Comparison of ENCODE assay signal across 19 mouse cellular contexts in the genomic region with DNA sequence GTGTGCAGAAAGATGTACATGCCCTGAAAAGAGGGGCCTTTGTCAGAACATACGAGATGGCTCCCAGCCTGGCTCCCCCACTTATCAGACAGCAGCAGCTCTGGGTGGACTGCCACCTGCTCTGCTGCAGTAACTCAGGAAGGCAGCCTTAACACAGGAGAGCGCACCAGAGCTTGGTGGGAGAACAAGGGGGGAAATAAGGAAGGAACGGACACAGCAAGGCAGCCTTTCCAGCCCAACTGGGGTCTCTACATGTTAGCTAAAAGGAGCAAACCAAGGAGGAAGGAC. TPM values are rescaled to one million over a fixed set of nuclear protein-coding genes. Genes with fewer than 3 reads are reported as not detected.
A peak's percentile ranks its signal among the peaks of the same experiment; 100 is the strongest.
DNase-seq lines count a peak whose midpoint lies in the region; ATAC-seq and TF ChIP-seq lines count a peak whose summit lies in the region.
"Had no signal": no experiment of that assay in that cellular context is flagged by ENCODE, and none has a peak within 500 bp of the region (broad histone marks: within the 10 kb centered on the region; RNA-seq: fewer than 3 reads in every experiment).

No protein-coding gene starts in this region.

- peak overlapping the region; percentile 76 for H3K27ac ChIP-seq in heart, embryonic 13.5 days (replicated peaks)
- peak overlapping the region; percentile 99 for H3K27ac ChIP-seq in MEL (ENCODE audit: control insufficient read depth, low read depth, low read length)
- peak overlapping the region; percentile 99 for H3K27ac ChIP-seq in liver, embryonic 14.5 days
- H3K27ac ChIP-seq: limb, embryonic 15.5 days; neural tube, embryonic 13.5 days had no signal

- no peak for TF ChIP-seq POLR2A in MEL (IDR thresholded peaks at IDR 0.05; ENCODE audit: control insufficient read depth in 1 of 2, insufficient read depth in 1 of 2, low read depth in 1 of 2, low read length in 2 of 2, poor library complexity in 1 of 2)

- DNase-seq in heart, postnatal 4 days: no peak
- peak; percentile 92 for DNase-seq in MEL (ENCODE audit: low read depth, low spot score)
- peak in 2 of 3 experiments; percentile 81 to 82 for DNase-seq in liver, embryonic 14.5 days (ENCODE audit: low read depth in 3 of 3, low spot score in 3 of 3)
- DNase-seq in kidney, postnatal 25 days: no peak
- DNase-seq in left cerebral cortex, postnatal 14 days (ENCODE audit: low spot score in 2 of 2): no peak
- DNase-seq in kidney, adult 9 months: no peak
- DNase-seq: cerebellum, postnatal 10 days; heart, adult 18-20 months; kidney, adult 8-10 months; lung, postnatal 4 days; thymus, adult 2 months had no signal

- peaks cover 79% of the 10 kb centered on the region for H3K4me1 ChIP-seq in heart, embryonic 13.5 days
- H3K4me1 ChIP-seq in MEL (ENCODE audit: control insufficient read depth in 1 of 2, insufficient read depth in 2 of 2, low read length in 2 of 2): peaks cover 39 to 66% of the 10 kb centered on the region in 2 experiments
- H3K4me1 ChIP-seq in liver, embryonic 14.5 days (replicated peaks; ENCODE audit: control insufficient read depth in 2 of 2, insufficient read depth in 2 of 2, low read length in 1 of 2): peaks cover 51 to 75% of the 10 kb centered on the region in 2 experiments

- intact Hi-C loops in left cerebral cortex, postnatal 14 days (cut with DNase I): no loop called here

- TF ChIP-seq CTCF in MEL (IDR thresholded peaks at IDR 0.05 in 2 of 3, conservative IDR thresholded peaks at IDR 0.05 in 1 of 3; ENCODE audit: control insufficient read depth in 1 of 3, insufficient read depth in 1 of 3, low read depth in 2 of 3, low read length in 3 of 3, poor library complexity in 1 of 3, severe bottlenecking in 1 of 3): no peak
- TF ChIP-seq CTCF in liver, embryonic 14.5 days (IDR thresholded peaks at IDR 0.05; ENCODE audit: low read depth): no peak

- H3K9ac ChIP-seq in heart, embryonic 13.5 days: 0 out of 2 replicates have a peak overlapping the region, but pooled peaks have one; percentile 47
- H3K9ac ChIP-seq in MEL (ENCODE audit: control insufficient read depth, low read depth, low read length, poor library complexity, severe bottlenecking): peak overlapping the region; percentile 71
- peak overlapping the region; percentile 98 for H3K9ac ChIP-seq in liver, embryonic 14.5 days (replicated peaks)
- H3K9ac ChIP-seq: limb, embryonic 15.5 days; neural tube, embryonic 13.5 days had no signal

- no peaks in the 10 kb centered on the region for H3K27me3 ChIP-seq in heart, embryonic 13.5 days (replicated peaks)
- no peaks in the 10 kb centered on the region for H3K27me3 ChIP-seq in MEL (ENCODE audit: control insufficient read depth in 1 of 2, insufficient read depth in 2 of 2, low read length in 2 of 2)
- H3K27me3 ChIP-seq in liver, embryonic 14.5 days (ENCODE audit: control insufficient read depth, insufficient read depth, low read length): no peaks in the 10 kb centered on the region
- H3K27me3 ChIP-seq: limb, embryonic 15.5 days; neural tube, embryonic 13.5 days had no signal

- H3K4me2 ChIP-seq in heart, embryonic 13.5 days: peak overlapping the region; percentile 94
- H3K4me2 ChIP-seq in liver, embryonic 14.5 days (ENCODE audit: low read depth): peak overlapping the region; percentile 94
- H3K4me2 ChIP-seq: limb, embryonic 15.5 days; neural tube, embryonic 13.5 days had no signal

- 0 out of 2 replicates have a peak overlapping the region, but pooled peaks have one; percentile 11 for H3K4me3 ChIP-seq in heart, embryonic 13.5 days
- H3K4me3 ChIP-seq in MEL (ENCODE audit: control insufficient read depth in 1 of 2, insufficient read depth in 1 of 2, low read depth in 2 of 2, low read length in 2 of 2): peak overlapping the region; percentile 18 to 22
- H3K4me3 ChIP-seq in liver, embryonic 14.5 days (ENCODE audit: insufficient read depth in 1 of 2, low read depth in 2 of 2, low read length in 2 of 2): peak overlapping the region; percentile 62 to 71
- H3K4me3 ChIP-seq: limb, embryonic 15.5 days; neural tube, embryonic 13.5 days had no signal

- H3K9me3 ChIP-seq in heart, embryonic 13.5 days: no peaks in the 10 kb centered on the region
- no peaks in the 10 kb centered on the region for H3K9me3 ChIP-seq in MEL (replicated peaks; ENCODE audit: insufficient read depth, low read length)
- no peaks in the 10 kb centered on the region for H3K9me3 ChIP-seq in liver, embryonic 14.5 days (ENCODE audit: control insufficient read depth, low read length)
- H3K9me3 ChIP-seq: limb, embryonic 15.5 days; neural tube, embryonic 13.5 days had no signal

- ATAC-seq in heart, embryonic 13.5 days (ENCODE audit: extremely low read depth, insufficient number of reproducible peaks, low FRiP score, low TSS enrichment): no peak
- peak; percentile 48 for ATAC-seq in erythroblast, adult 5-6 weeks (replicated peaks; ENCODE audit: low FRiP score, poor library complexity, severe bottlenecking)
- peak; percentile 74 for ATAC-seq in liver, embryonic 14.5 days (ENCODE audit: insufficient read depth)

- whole genome bisulfite sequencing in heart, embryonic 13.5 days: 65% methylated on average over 3 of the region's 3 CpGs
- 12% methylated on average over 3 of the region's 3 CpGs for WGBS in liver, embryonic 14.5 days (ENCODE audit: insufficient replicate concordance)

- H3K79me2 ChIP-seq in MEL (ENCODE audit: control insufficient read depth, insufficient read depth, low read length, poor library complexity): peaks cover 30% of the 10 kb centered on the region

- TF ChIP-seq EP300 in MEL (IDR thresholded peaks at IDR 0.05; ENCODE audit: low read depth in 1 of 2, low read length in 2 of 2): peak; percentile 58 to 88
- peak; percentile 85 for TF ChIP-seq EP300 in liver, embryonic 14.5 days (IDR thresholded peaks at IDR 0.05; ENCODE audit: low read depth)

- peaks cover 41% of the 10 kb centered on the region for H3K36me3 ChIP-seq in heart, embryonic 13.5 days
- peaks cover 2 to 60% of the 10 kb centered on the region in 2 experiments; a peak in 3 of 4 replicates for H3K36me3 ChIP-seq in MEL (ENCODE audit: control insufficient read depth in 1 of 2, insufficient read depth in 2 of 2, low read length in 2 of 2)
- H3K36me3 ChIP-seq in liver, embryonic 14.5 days (replicated peaks; ENCODE audit: control insufficient read depth, insufficient read depth, low read depth): peaks cover 11% of the 10 kb centered on the region

- no peak for TF ChIP-seq RAD21 in MEL (IDR thresholded peaks at IDR 0.05; ENCODE audit: low read depth, low read length)

RNA-seq across cellular contexts. Expression of a gene that starts 4.0 kb away (rescaled TPM):
- polyA plus RNA-seq in heart, embryonic 13.5 days (2015; fragmentation: Nextera tagmentation; extraction: Ambion mirVana): 63.4 and 76.8 TPM in 2 replicates
- 10 to 100 TPM; 36.5 to 41.5 TPM for total RNA-seq in heart, postnatal 4 days (2021)
- 60.3 and 93.7 TPM in 2 replicates for total RNA-seq in MEL (2012; rRNA removed)
- 10 to 100 TPM in 1 of 2 experiments, not detected in 1; 52.7 TPM for polyA plus RNA-seq in MEL (2012; ENCODE audit: insufficient read depth in 1 of 2, insufficient read length in 2 of 2, low read depth in 1 of 2, low replicate concordance in 2 of 2, missing spikeins in 1 of 2)
- total RNA-seq in erythroblast, adult 5-6 weeks (2015; ENCODE audit: low replicate concordance): 20.5 and 31.9 TPM in 2 replicates
- total RNA-seq in erythroblast, adult 5-6 weeks (2017; ENCODE audit: low replicate concordance): 37.9 and 51.6 TPM in 2 replicates
- polyA plus RNA-seq in liver, embryonic 14.5 days (2012; rRNA removed): 23.4 and 27.4 TPM in 2 replicates
- polyA plus RNA-seq in liver, embryonic 14.5 days (2014; fragmentation: Nextera tagmentation; extraction: Ambion mirVana): 6.4 and 6.8 TPM in 2 replicates
- 10 to 100 TPM; 44.6 to 49.4 TPM for total RNA-seq in left cerebral cortex, postnatal 14 days (2021)

RNA-seq across cellular contexts. Expression of a gene that starts 14.9 kb away (rescaled TPM):
- not detected in 2 replicates for polyA plus RNA-seq in heart, embryonic 13.5 days (2015; fragmentation: Nextera tagmentation; extraction: Ambion mirVana)
- not detected for total RNA-seq in heart, postnatal 4 days (2021)
- not detected in 2 replicates for total RNA-seq in MEL (2012; rRNA removed)
- polyA plus RNA-seq in MEL (2012; ENCODE audit: insufficient read depth in 1 of 2, insufficient read length in 2 of 2, low read depth in 1 of 2, low replicate concordance in 2 of 2, missing spikeins in 1 of 2): not detected
- not detected in 2 replicates for total RNA-seq in erythroblast, adult 5-6 weeks (2015; ENCODE audit: low replicate concordance)
- not detected in 2 replicates for total RNA-seq in erythroblast, adult 5-6 weeks (2017; ENCODE audit: low replicate concordance)
- not detected in 2 replicates for polyA plus RNA-seq in liver, embryonic 14.5 days (2012; rRNA removed)
- polyA plus RNA-seq in liver, embryonic 14.5 days (2014; fragmentation: Nextera tagmentation; extraction: Ambion mirVana): not detected in 2 replicates
- not detected for total RNA-seq in left cerebral cortex, postnatal 14 days (2021)
- total RNA-seq: ES-E14; heart, adult 18-20 months; layer of hippocampus, adult 18-20 months; left cerebral cortex, adult 8-10 months had no signal
- polyA plus RNA-seq: hindbrain, embryonic 11.5 days; limb, embryonic 15.5 days; neural tube, embryonic 13.5 days; thymus, adult 2 months had no signal

RNA-seq across cellular contexts. Expression of a gene that starts 32.3 kb away (rescaled TPM):
- polyA plus RNA-seq in heart, embryonic 13.5 days (2015; fragmentation: Nextera tagmentation; extraction: Ambion mirVana): 0.15 and 0.34 TPM in 2 replicates
- under 1 TPM in 1 of 2 experiments, not detected in 1; 0.17 TPM for total RNA-seq in heart, postnatal 4 days (2021)
- 0.12 and 0.42 TPM in 2 replicates for total RNA-seq in MEL (2012; rRNA removed)
- under 1 TPM in 1 of 2 experiments, not detected in 1; 0.58 TPM for polyA plus RNA-seq in MEL (2012; ENCODE audit: insufficient read depth in 1 of 2, insufficient read length in 2 of 2, low read depth in 1 of 2, low replicate concordance in 2 of 2, missing spikeins in 1 of 2)
- total RNA-seq in erythroblast, adult 5-6 weeks (2015; ENCODE audit: low replicate concordance): not detected in 2 replicates
- 4.6 TPM in 1 of 2 replicates, not detected in the other for total RNA-seq in erythroblast, adult 5-6 weeks (2017; ENCODE audit: low replicate concordance)
- polyA plus RNA-seq in liver, embryonic 14.5 days (2012; rRNA removed): 0.30 and 0.44 TPM in 2 replicates
- polyA plus RNA-seq in liver, embryonic 14.5 days (2014; fragmentation: Nextera tagmentation; extraction: Ambion mirVana): 0.76 and 0.83 TPM in 2 replicates
- total RNA-seq in left cerebral cortex, postnatal 14 days (2021): not detected
- total RNA-seq: heart, adult 18-20 months; layer of hippocampus, adult 18-20 months; left cerebral cortex, adult 8-10 months had no signal
- polyA plus RNA-seq: hindbrain, embryonic 11.5 days; neural tube, embryonic 13.5 days had no signal

RNA-seq across cellular contexts. Expression of a gene that starts 37.4 kb away (rescaled TPM):
- 0.13 TPM in 1 of 2 replicates, not detected in the other for polyA plus RNA-seq in heart, embryonic 13.5 days (2015; fragmentation: Nextera tagmentation; extraction: Ambion mirVana)
- total RNA-seq in heart, postnatal 4 days (2021): under 1 TPM; 0.67 to 0.72 TPM
- total RNA-seq in MEL (2012; rRNA removed): 0.12 TPM in 1 of 2 replicates, not detected in the other
- not detected for polyA plus RNA-seq in MEL (2012; ENCODE audit: insufficient read depth in 1 of 2, insufficient read length in 2 of 2, low read depth in 1 of 2, low replicate concordance in 2 of 2, missing spikeins in 1 of 2)
- total RNA-seq in erythroblast, adult 5-6 weeks (2015; ENCODE audit: low replicate concordance): 2.7 and 3.1 TPM in 2 replicates
- total RNA-seq in erythroblast, adult 5-6 weeks (2017; ENCODE audit: low replicate concordance): 1.4 and 2.6 TPM in 2 replicates
- 0.15 and 0.27 TPM in 2 replicates for polyA plus RNA-seq in liver, embryonic 14.5 days (2012; rRNA removed)
- polyA plus RNA-seq in liver, embryonic 14.5 days (2014; fragmentation: Nextera tagmentation; extraction: Ambion mirVana): 0.05 and 0.10 TPM in 2 replicates
- total RNA-seq in left cerebral cortex, postnatal 14 days (2021): under 1 TPM; 0.21 to 0.62 TPM
- total RNA-seq: layer of hippocampus, adult 18-20 months had no signal

RNA-seq across cellular contexts. Expression of a gene that starts 42.3 kb away (rescaled TPM):
- polyA plus RNA-seq in heart, embryonic 13.5 days (2015; fragmentation: Nextera tagmentation; extraction: Ambion mirVana): 0.28 and 0.55 TPM in 2 replicates
- 10 to 100 TPM; 29.2 to 29.5 TPM for total RNA-seq in heart, postnatal 4 days (2021)
- 2.1 and 3.4 TPM in 2 replicates for total RNA-seq in MEL (2012; rRNA removed)
- polyA plus RNA-seq in MEL (2012; ENCODE audit: insufficient read depth in 1 of 2, insufficient read length in 2 of 2, low read depth in 1 of 2, low replicate concordance in 2 of 2, missing spikeins in 1 of 2): under 1 TPM in 1 of 2 experiments, not detected in 1; 0.58 TPM
- total RNA-seq in erythroblast, adult 5-6 weeks (2015; ENCODE audit: low replicate concordance): 1.0 and 2.5 TPM in 2 replicates
- 0.60 and 1.1 TPM in 2 replicates for total RNA-seq in erythroblast, adult 5-6 weeks (2017; ENCODE audit: low replicate concordance)
- polyA plus RNA-seq in liver, embryonic 14.5 days (2012; rRNA removed): 0.03 and 0.19 TPM in 2 replicates
- polyA plus RNA-seq in liver, embryonic 14.5 days (2014; fragmentation: Nextera tagmentation; extraction: Ambion mirVana): 0.47 and 0.68 TPM in 2 replicates
- 10 to 100 TPM; 10.3 to 12.7 TPM for total RNA-seq in left cerebral cortex, postnatal 14 days (2021)
- polyA plus RNA-seq: thymus, adult 2 months had no signal

Comparison
In these comparisons a context has a peak if more than half of its experiments do, and no peak if none do; other contexts are left out.
1. H3K4me3 ChIP-seq: peak in every context shown above with its lines; median percentile 66 in liver, embryonic 14.5 days; 20 in MEL; 11 in heart, embryonic 13.5 days.
2. H3K9ac ChIP-seq: peak in every context shown above with its lines; median percentile 98 in liver, embryonic 14.5 days; 71 in MEL; 47 in heart, embryonic 13.5 days.
3. DNase-seq: peak in MEL (single experiment) and liver, embryonic 14.5 days (2 of 3); none in heart, postnatal 4 days (single experiment), kidney, postnatal 25 days (0 of 2), left cerebral cortex, postnatal 14 days (0 of 2) and kidney, adult 9 months (single experiment).
4. Peak in every context shown above with its lines, with median percentiles within 50 percentile points of each other: H3K27ac ChIP-seq.